Mouse (Mus musculus): Measurements from ENCODE around the gene Kcnk16. TPM values are rescaled to one million over a fixed set of nuclear protein-coding genes. Genes with fewer than 3 reads are reported as not detected.

Kcnk16 gene
- polyA plus RNA-seq, 1 experiment from 2014 or later: not detected

- H3K4me3 ChIP-seq: no peak overlapping the region
- no peaks in the 10 kb centered on the region for H3K36me3 ChIP-seq
- H3K4me2 ChIP-seq (replicated peaks): no peak overlapping the region
- WGBS: 70% methylated on average over 9 of the region's 9 CpGs
- H3K27me3 ChIP-seq: no peaks in the 10 kb centered on the region
- H3K27ac ChIP-seq: no peak overlapping the region
- no peaks in the 10 kb centered on the region for H3K9me3 ChIP-seq
- no peak overlapping the region for H3K9ac ChIP-seq
- H3K4me1 ChIP-seq: peaks cover 8% of the 10 kb centered on the region
- no peak for ATAC-seq (ENCODE audit: low FRiP score, low read depth)
These were observed 57.0 kb downstream of the Kcnk16 start for GRCm38 (mm10) chr14:20211754-20212601.

Other genes starting within 250 kb of the Kcnk16 start
- 11.7 and 13.2 TPM in 2 replicates for gene Saysd1, start 130.7 kb downstream of the Kcnk16 start, polyA plus RNA-seq (2015; fragmentation: Nextera tagmentation; extraction: Ambion mirVana)
- 5.7 and 6.4 TPM in 2 replicates for gene Kcnk5, start 87.4 kb downstream of the Kcnk16 start, polyA plus RNA-seq (2015; fragmentation: Nextera tagmentation; extraction: Ambion mirVana)
- 18.2 and 21.4 TPM in 2 replicates for gene Nudt13, start 25.5 kb upstream of the Kcnk16 start, polyA plus RNA-seq (2015; fragmentation: Nextera tagmentation; extraction: Ambion mirVana)
- 53.6 and 55.6 TPM in 2 replicates for gene Ecd, start 78.9 kb upstream of the Kcnk16 start, polyA plus RNA-seq (2015; fragmentation: Nextera tagmentation; extraction: Ambion mirVana)
- 38.3 and 40.7 TPM in 2 replicates for gene Fam149b, start 79.0 kb upstream of the Kcnk16 start, polyA plus RNA-seq (2015; fragmentation: Nextera tagmentation; extraction: Ambion mirVana)
- 213 and 220 TPM in 2 replicates for gene Dnajc9, start 119.7 kb upstream of the Kcnk16 start, polyA plus RNA-seq (2015; fragmentation: Nextera tagmentation; extraction: Ambion mirVana)
- 93.6 and 101 TPM in 2 replicates for gene Mrps16, start 124.4 kb upstream of the Kcnk16 start, polyA plus RNA-seq (2015; fragmentation: Nextera tagmentation; extraction: Ambion mirVana)
- 0.19 and 0.31 TPM in 2 replicates for gene Cfap70, start 183.0 kb upstream of the Kcnk16 start, polyA plus RNA-seq (2015; fragmentation: Nextera tagmentation; extraction: Ambion mirVana)
- 36.1 and 37.4 TPM in 2 replicates for gene Anxa7, start 210.9 kb upstream of the Kcnk16 start, polyA plus RNA-seq (2015; fragmentation: Nextera tagmentation; extraction: Ambion mirVana)
- gene Mss51, start 227.7 kb upstream of the Kcnk16 start, polyA plus RNA-seq (2015; fragmentation: Nextera tagmentation; extraction: Ambion mirVana): 1.3 and 1.9 TPM in 2 replicates